Mouse (Mus musculus) gastrocnemius, adult 2 months (tissue): ENCODE measurements around the gene Cflar. TPM values are rescaled to one million over a fixed set of nuclear protein-coding genes. Genes with fewer than 3 reads are reported as not detected.
"Not testable (repeated sequence)": the region's sequence is repeated elsewhere in the genome, so short reads cannot be mapped to it uniquely, and the experiment has no call there.

Experiments used
- DNase-seq: peaks from one replicate; pipeline ENCODE4 v3.0.0; 2022
- H3K27ac ChIP-seq: fragments of 200-600 bp; 2 replicates; pipeline ENCODE4 v1.8.1; 2022; ENCODE audit warnings: mild to moderate bottlenecking
- H3K4me3 ChIP-seq: fragments of 200-600 bp; 2 replicates; pipeline ENCODE4 v1.8.1; 2022; ENCODE audit warnings: mild to moderate bottlenecking, moderate library complexity
- CTCF ChIP-seq: fragments of 200-600 bp; IDR thresholded peaks from 2 replicates; pipeline ENCODE4 v1.8.1; 2022; ENCODE audit warnings: antibody characterized with exemption, mild to moderate bottlenecking, moderate library complexity
- intact Hi-C: fragments of 180-260 bp; cut with DNase I; formaldehyde crosslinking; loops from one replicate; pipeline ENCODE4 v1.15.1; 2025
- long read RNA-seq, 2 experiments: library from polyadenylated mRNA; stranded (forward); transcript quantifications; one replicate each; pipeline ENCODE4 v2.0.0; 2021
- total RNA-seq, 2 experiments: library from RNA; stranded (reverse); gene quantifications; 2 replicates each; pipeline ENCODE4 v1.2.3; 2021

Gene Cflar
- total RNA-seq: 10 to 100 TPM; 38.8 to 58.6 TPM
- long read RNA-seq, experiment 1, transcript Cflar-213 (1 exons, 3,677 nt): major isoform, 8 of 39 reads
- long read RNA-seq, experiment 1, partial matches to known transcripts: 0 of 39 reads
- long read RNA-seq, experiment 1, other reads (novel, unspliced or antisense): 23 of 39 reads
- long read RNA-seq, experiment 2, transcript Cflar-213 (1 exons, 3,677 nt): major isoform, 8 of 36 reads
- long read RNA-seq, experiment 2, transcript Cflar-208 (2 exons, 378 nt): minor isoform, 5 of 36 reads
- long read RNA-seq, experiment 2, partial matches to known transcripts: 0 of 36 reads
- long read RNA-seq, experiment 2, other reads (novel, unspliced or antisense): 19 of 36 reads

DNA sequence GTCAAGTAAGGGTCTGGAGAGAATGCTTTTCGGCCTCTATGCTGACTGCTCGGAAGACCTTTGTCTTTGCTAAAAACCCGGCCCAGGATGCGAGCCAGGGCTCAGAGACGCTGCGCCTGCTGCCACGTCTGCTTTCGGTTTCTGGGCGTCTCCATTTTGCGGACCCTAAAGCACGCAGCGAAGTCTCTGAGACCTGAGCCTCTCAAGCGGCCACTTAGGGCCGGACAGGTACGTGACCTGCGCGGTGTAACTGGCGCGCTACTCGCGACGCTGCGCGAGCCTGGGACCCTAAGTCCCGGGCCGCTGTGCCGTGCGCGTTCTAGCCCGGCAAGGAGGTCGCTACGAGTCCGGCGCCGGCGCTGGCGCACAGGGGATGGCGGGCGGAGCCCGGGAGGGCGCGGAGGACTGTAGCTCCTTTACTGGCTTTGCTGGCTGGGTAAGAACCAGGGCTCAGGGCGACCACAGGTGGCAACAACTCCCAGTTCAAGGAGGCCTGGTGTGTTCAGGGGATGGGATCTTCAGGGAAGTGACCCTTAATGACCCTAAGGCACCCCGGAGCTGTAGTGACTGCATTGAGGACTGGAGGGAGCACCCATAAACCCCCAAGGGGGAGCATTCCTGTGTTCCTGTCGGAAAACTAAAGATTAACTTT is at the start of gene Cflar:
Cflar (plus strand) TSS at position 144 of the 652 bp plus-strand sequence.
- TF ChIP-seq CTCF: no peak
- Histone ChIP-seq H3K27ac (peak within 1 kb of the TSS; percentile 96), H3K4me3 (peak within 1 kb of the TSS; percentile 88)
- DNase-seq: peak; percentile 88
- intact Hi-C loops: loop anchor here (2.0 to 5.0 kb wide), 3 partner anchors 36 to 289 kb away; partner anchors contain the start of gene Clk1

DNA sequence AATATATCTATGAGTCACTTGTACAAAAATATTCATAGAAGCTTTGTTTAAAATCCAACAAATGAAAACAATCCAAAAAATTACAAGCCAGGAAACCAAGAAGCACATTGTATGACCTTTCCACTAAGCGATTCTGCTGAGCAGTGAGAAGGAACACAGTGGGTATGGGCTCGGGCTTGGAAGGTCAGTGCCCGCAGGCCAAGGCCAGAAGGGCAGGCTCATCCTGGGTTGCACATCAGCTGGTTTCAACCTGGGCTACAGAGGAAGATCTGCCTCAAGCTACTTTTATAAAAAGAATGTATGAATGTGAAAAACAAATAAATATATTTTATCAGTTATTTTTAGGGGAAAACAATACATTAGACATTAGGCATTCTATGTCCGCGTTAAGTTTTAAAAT is 48.6 kb upstream of the Cflar start:
- DNase-seq, H3K27ac ChIP-seq, intact Hi-C loops, H3K4me3 ChIP-seq: not testable (repeated sequence)

DNA sequence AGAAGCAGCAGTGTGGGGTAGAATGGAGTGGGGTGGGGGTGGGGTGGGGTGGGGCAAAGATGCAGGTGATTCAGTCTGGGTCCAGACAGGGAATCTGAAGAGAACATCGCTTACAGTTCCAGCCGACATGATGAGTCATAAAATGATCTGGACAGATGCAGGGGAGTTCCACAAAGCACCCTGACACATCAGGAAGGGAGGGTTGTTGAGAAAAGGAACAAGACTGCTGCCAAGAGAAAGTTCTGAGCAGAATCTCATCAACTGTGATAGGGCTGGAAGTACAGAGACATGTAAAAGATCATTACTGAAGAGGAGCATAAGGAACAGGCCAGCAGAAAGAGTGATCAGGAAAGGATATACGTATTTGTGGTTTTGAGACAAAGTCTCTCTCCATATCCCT is 47.9 kb upstream of the Cflar start:
- H3K4me3 ChIP-seq, H3K27ac ChIP-seq, intact Hi-C loops, DNase-seq: not testable (repeated sequence)

DNA sequence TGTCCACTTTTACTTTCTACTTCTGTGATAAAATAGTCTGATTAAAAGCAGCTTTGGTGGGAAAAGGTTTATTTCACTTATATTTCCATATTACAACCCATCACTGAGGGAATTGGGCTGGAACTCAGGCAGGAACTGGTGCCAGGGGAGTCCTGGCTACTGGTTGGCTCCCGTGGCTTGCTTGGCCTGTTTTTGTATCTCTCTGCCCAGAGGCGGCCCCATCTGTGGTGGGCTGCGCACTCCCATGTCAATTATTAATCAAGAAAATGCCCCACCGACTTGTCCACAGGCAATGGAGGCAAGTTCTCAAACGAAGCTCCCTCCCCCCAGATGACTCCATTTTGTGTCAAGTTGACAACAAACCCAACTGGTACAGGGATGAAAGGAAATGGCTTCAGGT is 43.1 kb upstream of the Cflar start:
- intact Hi-C loops: no loop called here
- TF ChIP-seq CTCF: no peak
- DNase-seq: no peak
- Histone ChIP-seq H3K27ac (no peak overlapping the region), H3K4me3 (no peak overlapping the region)

DNA sequence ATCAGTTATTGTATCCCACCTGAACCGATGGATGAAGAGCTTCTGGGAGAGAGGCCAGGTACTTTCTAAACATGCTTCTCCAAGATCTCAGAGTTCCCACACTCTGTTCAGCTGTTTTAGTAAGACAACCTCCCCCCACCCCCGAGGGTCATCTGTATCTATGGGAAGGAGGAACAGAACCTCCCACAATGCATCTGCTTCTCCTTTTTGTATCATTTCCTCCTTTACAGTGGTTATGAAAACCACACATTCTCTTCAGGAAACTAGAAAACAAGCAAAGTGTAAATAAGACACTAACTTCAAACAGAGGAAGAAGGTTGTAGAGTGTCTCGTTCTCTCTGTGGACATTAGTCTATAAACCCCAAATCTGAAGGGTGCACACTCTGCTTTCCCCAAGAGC is 41.7 kb upstream of the Cflar start:
- intact Hi-C loops: not testable (repeated sequence)

DNA sequence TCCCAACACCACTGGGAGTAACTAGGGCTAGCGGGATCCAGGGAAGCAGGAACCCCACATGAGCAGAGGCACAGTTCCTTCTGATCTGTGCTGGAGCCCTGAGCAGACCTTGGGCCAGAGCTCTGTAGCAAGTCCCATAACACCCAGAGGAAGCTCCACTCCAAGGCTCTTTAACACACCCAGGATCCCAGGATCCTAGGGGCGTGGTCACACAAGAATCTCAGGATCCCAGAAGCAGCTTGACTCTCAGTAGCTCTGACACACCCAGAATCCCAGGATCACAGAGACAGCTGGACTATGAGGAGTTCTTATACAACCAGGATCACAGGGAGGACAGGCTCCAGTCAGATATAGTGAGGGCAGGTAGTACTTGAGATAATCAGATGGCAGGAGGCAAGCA is 39.2 kb upstream of the Cflar start:
- intact Hi-C loops: no loop called here
- DNase-seq: no peak
- no peak for TF ChIP-seq CTCF
- Histone ChIP-seq H3K27ac (no peak overlapping the region), H3K4me3 (no peak overlapping the region)

More for the DNA sequence above, 41.7 kb upstream of the Cflar start:
- not testable (repeated sequence) for H3K4me3 ChIP-seq, H3K27ac ChIP-seq, DNase-seq

DNA sequence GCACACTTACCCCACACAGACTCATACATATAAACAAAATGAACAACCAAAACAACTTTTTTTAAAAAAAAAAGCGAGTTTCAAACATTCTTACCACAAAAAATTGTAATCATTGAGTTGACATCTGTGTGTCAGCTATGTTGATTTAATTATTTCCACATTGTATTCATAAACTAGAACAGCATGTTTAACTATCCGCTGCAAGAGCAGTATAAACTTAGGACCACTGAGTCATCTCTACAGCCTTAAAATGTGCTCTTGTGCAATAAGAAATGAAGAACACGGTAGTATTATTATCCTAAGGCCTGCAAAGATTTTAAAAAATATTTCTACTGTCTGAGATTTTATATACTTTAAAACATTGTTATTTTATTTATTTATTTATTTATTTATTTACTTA is 36.3 kb upstream of the Cflar start:
- DNase-seq: no peak
- no peak for TF ChIP-seq CTCF
- Histone ChIP-seq H3K4me3 (no peak overlapping the region), H3K27ac (no peak overlapping the region)
- intact Hi-C loops: loop anchor here (5.0 kb wide), 2 partner anchors 113 to 202 kb away; no protein-coding TSS in a partner anchor

DNA sequence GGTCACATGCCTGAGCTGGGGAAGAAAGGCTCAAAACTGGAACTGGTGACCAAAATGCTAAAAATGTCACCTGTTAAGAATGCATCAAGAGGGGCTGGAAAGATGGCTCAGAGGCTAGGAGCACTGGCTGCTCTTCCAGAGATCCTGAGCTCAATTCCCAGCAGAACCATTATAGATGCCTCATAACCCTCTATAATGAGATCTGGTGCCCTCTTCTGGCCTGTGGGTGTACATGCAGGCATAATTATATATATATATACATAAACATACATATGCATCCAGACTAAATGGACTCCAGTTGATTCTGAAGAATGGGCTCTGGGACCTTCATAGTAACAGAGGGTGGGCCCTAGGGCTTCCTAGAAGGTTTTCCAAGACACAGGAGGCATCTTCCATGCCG is 33.7 kb upstream of the Cflar start:
- peak; percentile 66 for TF ChIP-seq CTCF
- intact Hi-C loops: loop anchor here (5.0 kb wide), 2 partner anchors 115 to 200 kb away; no protein-coding TSS in a partner anchor
- Histone ChIP-seq H3K27ac (no peak overlapping the region), H3K4me3 (no peak overlapping the region)
- no peak for DNase-seq

DNA sequence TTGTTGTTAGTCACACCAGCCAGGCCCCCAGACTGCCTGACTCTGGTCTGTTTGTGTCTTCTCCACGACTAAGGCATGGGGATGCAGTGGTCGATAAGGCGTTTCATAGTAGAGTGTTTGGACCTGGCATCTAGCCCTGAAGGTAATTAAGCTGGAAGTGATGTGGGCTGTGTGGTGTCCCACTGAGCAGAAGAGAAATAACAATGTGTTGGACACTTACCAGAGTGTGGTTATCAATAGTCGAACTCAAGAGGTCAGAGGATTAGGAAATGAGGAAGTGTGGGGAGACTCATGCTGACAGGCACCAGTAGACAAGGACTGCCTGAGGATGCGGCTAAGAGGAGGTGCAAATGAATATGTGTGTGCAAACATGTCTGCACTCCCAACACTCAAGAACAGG is 32.9 kb upstream of the Cflar start:
- H3K27ac ChIP-seq, H3K4me3 ChIP-seq, DNase-seq: not testable (repeated sequence)
- intact Hi-C loops: loop anchor here (5.0 kb wide), 2 partner anchors 116 to 199 kb away; no protein-coding TSS in a partner anchor

DNA sequence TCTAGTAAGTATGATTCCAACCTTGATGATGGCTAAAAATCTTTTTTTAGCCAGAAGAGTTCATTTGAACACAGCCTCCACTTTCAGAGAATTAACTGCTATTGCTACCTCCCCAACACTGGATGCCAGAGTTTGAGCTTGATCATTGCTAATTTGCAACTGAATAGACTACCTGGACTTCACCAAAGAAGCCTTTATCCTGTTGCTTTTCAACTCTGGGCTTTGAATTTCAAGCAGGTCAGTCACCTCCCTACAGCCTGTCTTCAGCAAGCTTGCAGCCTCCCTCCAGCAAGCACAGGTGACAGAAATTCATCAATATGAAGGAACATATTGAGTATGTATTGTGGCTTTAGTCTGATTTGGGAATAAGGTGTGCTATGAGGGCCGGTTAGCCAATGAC is 21.9 kb upstream of the Cflar start:
- intact Hi-C loops: no loop called here
- no peak for TF ChIP-seq CTCF
- no peak for DNase-seq
- no peak overlapping the region for H3K27ac ChIP-seq
- H3K4me3 ChIP-seq: no peak overlapping the region

DNA sequence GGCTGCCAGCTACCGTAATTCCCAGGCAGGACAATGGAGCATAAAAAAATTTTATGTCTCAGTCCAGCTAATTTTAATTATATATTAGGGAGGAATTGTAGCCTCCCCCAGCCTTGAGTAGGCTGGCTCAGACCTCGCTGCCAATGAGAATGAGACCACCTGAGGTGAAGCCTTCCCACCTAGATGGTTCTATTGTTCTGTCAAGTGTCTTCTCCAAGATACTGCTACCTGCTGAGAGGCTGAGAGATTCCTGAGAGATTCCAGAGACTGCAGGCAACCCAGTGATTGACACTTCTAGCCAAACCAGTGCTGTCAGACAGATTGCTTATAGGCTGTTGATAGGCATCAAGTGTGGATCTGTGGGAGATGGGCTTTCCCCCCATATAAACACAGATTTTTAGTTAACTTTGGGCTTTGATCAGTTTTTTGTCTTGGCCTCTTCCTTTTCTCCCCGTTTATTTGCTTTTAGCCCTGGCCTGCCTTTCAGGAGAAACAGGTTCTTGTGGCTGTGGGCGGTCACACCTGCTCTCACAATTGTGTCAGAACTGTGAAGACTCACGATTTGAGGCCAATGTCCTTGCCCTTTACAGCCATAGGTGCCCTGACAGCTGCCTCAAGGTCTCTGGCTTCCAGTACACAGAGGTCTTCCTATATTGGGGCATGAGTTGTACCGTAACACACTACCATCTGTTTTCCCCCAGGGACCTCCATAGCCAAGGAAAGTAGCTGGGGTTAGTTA is 21.1 kb upstream of the Cflar start:
- H3K4me3 ChIP-seq: no peak overlapping the region
- H3K27ac ChIP-seq: no peak overlapping the region
- no peak for DNase-seq
- no peak for TF ChIP-seq CTCF
- intact Hi-C loops: no loop called here

DNA sequence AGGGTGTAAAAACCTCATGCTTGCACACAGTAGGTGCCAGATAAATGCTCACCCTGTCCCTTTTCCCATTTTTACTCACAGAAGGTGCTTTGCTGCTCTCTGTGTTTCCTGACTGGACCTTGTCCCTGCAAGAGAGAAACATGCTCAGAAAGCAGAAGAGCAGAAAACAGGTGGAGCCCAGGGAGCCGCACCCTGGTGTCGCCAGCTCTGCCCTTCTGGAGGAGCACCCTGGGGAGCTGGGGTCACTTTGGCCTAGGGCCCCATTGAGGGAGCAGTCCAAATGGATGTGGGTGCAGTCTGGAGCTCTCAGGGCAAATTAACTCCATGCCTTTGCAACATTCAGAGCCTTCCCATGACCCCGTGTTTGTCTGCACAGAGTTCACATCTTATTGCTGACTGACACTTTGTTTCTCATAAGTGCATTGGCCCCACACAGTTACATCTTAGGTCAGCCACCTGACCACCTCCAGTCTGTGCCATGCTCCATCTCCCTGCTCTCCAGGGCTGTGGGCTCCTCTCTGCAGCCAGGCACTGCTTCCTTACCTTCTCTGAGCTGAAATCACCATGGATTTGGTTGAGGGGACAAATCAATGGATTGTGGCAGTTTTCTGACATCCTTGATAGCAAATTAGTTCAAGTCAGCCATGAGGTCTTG is 20.3 kb upstream of the Cflar start:
- H3K4me3 ChIP-seq, H3K27ac ChIP-seq, DNase-seq, intact Hi-C loops: not testable (repeated sequence)

DNA sequence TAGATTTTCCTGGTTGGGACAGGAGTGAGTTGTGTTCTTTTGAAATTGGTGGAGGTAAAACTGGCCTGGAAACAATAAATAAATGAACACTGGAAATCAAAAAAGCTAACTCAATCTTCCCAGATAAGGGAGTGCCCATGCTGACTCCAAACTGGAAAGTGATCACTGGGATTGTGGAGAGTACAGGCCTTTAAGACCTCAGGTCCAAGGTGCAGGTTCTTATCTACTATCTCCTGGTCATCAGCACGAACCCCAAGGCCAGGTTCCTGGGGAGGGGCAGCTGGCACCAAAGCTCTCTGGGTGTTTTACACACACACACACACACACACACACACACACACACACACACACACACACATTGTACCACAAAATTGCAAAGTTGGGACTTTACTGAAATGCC is 19.6 kb upstream of the Cflar start:
- H3K27ac ChIP-seq, H3K4me3 ChIP-seq, intact Hi-C loops, DNase-seq: not testable (repeated sequence)
